Mouse (Mus musculus) Patski (cell line): ENCODE results near the gene Ipmk. TPM values are rescaled to one million over a fixed set of nuclear protein-coding genes. Genes with fewer than 3 reads are reported as not detected.
A peak's percentile ranks its signal among the peaks of the same experiment; 100 is the strongest.

Experiments
- ATAC-seq: fragments of 100-300 bp; one replicate; pipeline ENCODE4 v1.8.0; 2021
- CTCF ChIA-PET: fragments of 350-600 bp; sonication (Branson Sonifier 250); formaldehyde crosslinking; loops from one replicate; lab custom pipeline; 2022; ENCODE audit warnings: inconsistent platforms; lab: Charles Lee
- POLR2A ChIA-PET: fragments of 350-600 bp; sonication (Branson Sonifier 250); formaldehyde crosslinking; loops from one replicate; lab custom pipeline; 2022; ENCODE audit warnings: antibody characterized with exemption, inconsistent platforms; lab: Charles Lee
- DNase-seq: peaks from one replicate; pipeline ENCODE4 v3.0.0-alpha.2; 2011; ENCODE audit warnings: low read depth, low spot score
- H3K27me3 ChIP-seq: fragments of 371-371 bp; one replicate; pipeline ENCODE4 v1.5.1; 2021
- CTCF ChIP-seq: fragments of 100-300 bp; IDR thresholded peaks from one replicate; pipeline ENCODE4 v1.5.1; 2021
- in situ Hi-C: fragments of 300-500 bp; cut with MboI; formaldehyde crosslinking; loops from 3 replicates; pipeline ENCODE4 v1.11.1; 2018; ENCODE audit warnings: low pct_unique_long_range_greater_than_20kb, mixed read lengths
- polyA plus RNA-seq: library from polyadenylated mRNA; unstranded; gene quantifications from one replicate; pipeline ENCODE4 v1.2.3, GENCODE M21; 2021

Ipmk gene
- polyA plus RNA-seq, 1 experiment from 2014 or later: 73.9 TPM

DNA sequence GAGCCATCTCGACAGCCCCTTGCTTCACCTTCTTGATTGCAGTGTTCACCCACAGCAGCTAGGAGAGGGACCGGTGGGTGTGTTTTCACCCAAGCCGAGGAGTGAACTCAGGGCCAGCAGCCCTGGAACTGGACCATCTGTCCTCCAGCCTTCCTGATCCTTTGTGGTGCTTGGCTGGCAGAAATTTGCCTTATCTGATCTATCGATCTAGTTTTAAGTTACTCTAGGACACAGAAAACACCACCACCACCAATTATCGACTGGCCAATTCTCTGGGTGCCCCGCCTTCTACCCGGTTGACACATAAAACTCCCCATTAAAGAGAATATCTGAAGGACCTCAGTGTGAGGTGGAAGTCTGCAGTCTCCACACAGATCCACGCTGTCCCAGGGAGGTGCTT, 23.9 kb upstream of the Ipmk start:
- in situ Hi-C loops: loop anchor here (5.0 to 25.0 kb wide), 3 partner anchors 79 to 1064 kb away; no protein-coding TSS in a partner anchor
- ATAC-seq (no peak), DNase-seq (no peak)
- ChIA-PET CTCF (interaction anchor here (1.1 to 3.7 kb wide), 2 partner anchors 74 to 77 kb away, joined by 3 to 43 read pairs; no protein-coding TSS in a partner anchor), POLR2A (no interaction called here)
- TF ChIP-seq CTCF: no peak
- no peaks in the 10 kb centered on the region for H3K27me3 ChIP-seq

DNA sequence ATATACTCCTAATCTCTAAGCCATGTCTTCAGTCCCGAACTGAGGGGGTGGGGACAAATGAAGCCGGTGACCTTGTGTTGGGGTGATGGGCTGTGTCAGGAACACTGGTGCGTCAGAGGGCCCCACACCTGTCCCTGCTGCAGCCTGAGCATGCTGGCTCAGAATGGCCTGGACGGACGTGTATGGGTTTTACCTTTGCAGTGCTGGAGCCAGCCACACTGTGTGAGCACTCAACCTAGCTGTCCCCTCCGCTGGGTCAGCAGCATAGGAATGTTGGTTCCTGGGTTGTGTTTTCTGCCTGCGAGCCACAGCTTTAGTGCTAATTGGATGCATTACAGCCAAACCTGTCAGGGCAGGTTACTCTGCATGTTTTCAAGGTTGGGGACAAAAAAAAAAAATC, 21.4 kb upstream of the Ipmk start:
- DNase-seq (no peak), ATAC-seq (no peak)
- ChIA-PET CTCF (interaction anchor here (0.6 to 3.7 kb wide), 16 partner anchors 10 to 78 kb away, joined by 3 to 43 read pairs (median 4); partner anchors contain the start of genes Cisd1 and Ipmk), POLR2A (interaction anchor here (1.3 kb wide), 1 partner anchor 13 kb away, joined by 4 read pairs; no protein-coding TSS in a partner anchor)
- TF ChIP-seq CTCF: no peak
- H3K27me3 ChIP-seq: no peaks in the 10 kb centered on the region
- in situ Hi-C loops: no loop called here

DNA sequence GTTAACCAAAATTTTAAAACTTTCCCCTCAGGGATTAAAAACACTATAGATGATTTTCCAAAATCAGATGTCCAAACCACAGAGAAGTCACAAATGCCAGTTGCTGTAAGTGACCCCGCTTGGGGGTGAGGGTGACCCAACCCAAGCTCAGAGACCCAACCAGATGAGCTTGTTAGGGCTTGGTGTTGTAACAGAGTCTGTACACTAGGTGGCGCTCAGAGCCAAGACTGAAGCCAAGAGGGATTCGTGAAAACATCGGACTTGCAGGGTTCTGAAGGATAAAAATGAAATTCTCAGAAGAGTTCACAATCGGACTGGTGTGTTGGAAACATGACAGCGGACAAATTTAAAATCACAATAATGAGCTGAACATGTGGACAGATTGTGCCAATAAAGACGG, 20.8 kb upstream of the Ipmk start:
- ChIA-PET CTCF (interaction anchor here (0.6 to 3.7 kb wide), 16 partner anchors 9 to 77 kb away, joined by 3 to 43 read pairs (median 4); partner anchors contain the start of genes Cisd1 and Ipmk), POLR2A (interaction anchor here (0.7 kb wide), 1 partner anchor 78 kb away, joined by 4 read pairs; no protein-coding TSS in a partner anchor)
- ATAC-seq: peak; percentile 68

DNA sequence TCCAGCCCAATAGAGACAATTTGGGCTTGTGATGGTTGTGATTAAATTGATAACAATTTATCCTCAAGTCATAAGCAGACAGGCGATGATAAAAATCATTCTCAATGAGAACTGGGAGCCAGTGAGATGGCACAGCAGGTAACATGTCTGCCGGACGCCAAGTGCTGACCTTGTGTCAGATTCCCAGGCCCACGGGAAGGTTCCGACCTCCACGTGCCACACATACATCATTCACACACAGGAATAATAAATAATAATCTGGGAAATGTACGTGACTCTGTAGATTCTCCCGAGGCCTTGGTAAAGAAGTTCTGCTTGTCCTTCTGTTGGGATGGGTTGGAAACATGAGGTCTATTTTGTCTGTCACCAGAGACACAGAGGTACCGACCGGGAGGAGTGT, 20.2 kb upstream of the Ipmk start:
- no peak for DNase-seq
- H3K27me3 ChIP-seq: no peaks in the 10 kb centered on the region
- ChIA-PET CTCF (interaction anchor here (1.0 to 3.7 kb wide), 9 partner anchors 9 to 76 kb away, joined by 3 to 43 read pairs (median 6); partner anchors contain the start of genes Cisd1 and Ipmk), POLR2A (no interaction called here)
- TF ChIP-seq CTCF: no peak
- in situ Hi-C loops: no loop called here
- no peak for ATAC-seq

More for the DNA sequence above, 20.8 kb upstream of the Ipmk start:
- TF ChIP-seq CTCF: peak; percentile 96
- no peaks in the 10 kb centered on the region for H3K27me3 ChIP-seq
- in situ Hi-C loops: no loop called here
- DNase-seq: no peak

DNA sequence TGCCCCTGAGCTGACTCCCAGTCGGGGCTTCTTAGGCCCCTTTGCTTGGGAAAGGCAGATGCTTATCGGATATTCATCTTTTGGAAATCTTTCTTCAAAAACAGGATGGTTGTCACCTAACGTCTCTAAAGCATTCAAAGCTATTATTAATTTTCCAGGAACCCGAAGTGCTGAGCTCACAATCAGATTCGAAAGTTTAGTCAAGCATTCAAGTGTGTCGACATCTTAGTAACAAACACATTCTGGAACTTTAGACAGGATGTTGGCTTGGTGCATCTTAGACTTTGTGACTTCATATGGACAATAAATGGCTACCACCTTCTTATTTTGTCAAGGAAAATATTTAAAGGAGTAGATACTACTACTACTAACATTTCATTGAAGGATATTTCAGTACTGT, 19.2 kb upstream of the Ipmk start:
- ATAC-seq (no peak), DNase-seq (no peak)
- CTCF ChIA-PET: interaction anchor here (1.0 to 2.6 kb wide), 8 partner anchors 10 to 73 kb away, joined by 3 to 12 read pairs (median 4); partner anchors contain the start of gene Ipmk
- no peak for TF ChIP-seq CTCF
- in situ Hi-C loops: no loop called here
- no peaks in the 10 kb centered on the region for H3K27me3 ChIP-seq
- POLR2A ChIA-PET: no interaction called here

DNA sequence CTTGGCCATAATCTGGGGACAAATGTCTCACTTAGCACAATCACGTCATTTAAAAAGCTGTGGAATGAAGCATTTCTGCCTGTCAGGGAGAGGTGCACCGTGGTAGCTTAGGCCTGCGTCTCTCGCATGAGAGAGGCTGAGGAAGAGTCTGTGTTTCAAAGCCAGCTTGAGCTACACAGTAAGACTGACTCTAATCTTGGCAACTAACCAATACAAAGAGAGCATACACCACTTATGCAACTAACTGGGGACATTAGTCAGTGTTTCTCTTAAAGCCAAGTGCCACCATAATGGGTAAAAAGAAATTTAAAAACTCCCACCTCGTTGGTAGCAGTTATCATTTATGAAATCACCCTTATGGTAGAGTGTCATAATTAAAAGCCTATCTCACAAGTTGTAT, 18.7 kb upstream of the Ipmk start:
- no peak for TF ChIP-seq CTCF
- DNase-seq (no peak), ATAC-seq (no peak)
- ChIA-PET CTCF (interaction anchor here (1.0 to 1.9 kb wide), 7 partner anchors 9 to 72 kb away, joined by 3 to 12 read pairs (median 4); partner anchors contain the start of gene Ipmk), POLR2A (no interaction called here)
- in situ Hi-C loops: no loop called here
- no peaks in the 10 kb centered on the region for H3K27me3 ChIP-seq

DNA sequence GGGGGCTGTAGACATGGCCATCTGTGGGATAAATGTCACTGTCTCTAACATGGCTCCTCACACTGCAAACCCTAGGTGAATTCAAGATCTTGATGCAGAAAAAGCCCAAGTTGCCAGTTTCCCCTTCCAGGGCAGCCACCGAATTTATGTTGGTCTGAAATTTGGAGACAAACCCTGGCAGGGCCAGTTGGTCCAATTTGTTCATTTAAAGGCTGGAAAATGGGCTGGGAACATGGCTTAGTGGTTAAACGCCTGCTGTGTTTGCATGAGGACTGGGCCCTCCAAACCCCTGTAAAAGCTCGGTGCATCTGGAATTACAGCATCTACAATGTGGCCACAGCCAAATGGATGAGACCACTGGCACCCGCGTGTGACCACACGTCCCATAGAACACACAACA, 18.3 kb upstream of the Ipmk start:
- POLR2A ChIA-PET: no interaction called here
- in situ Hi-C loops: no loop called here
- no peak for ATAC-seq
- no peak for TF ChIP-seq CTCF
- DNase-seq: no peak
- CTCF ChIA-PET: interaction anchor here (1.0 to 1.9 kb wide), 5 partner anchors 12 to 72 kb away, joined by 3 to 12 read pairs (median 4); no protein-coding TSS in a partner anchor
- no peaks in the 10 kb centered on the region for H3K27me3 ChIP-seq

DNA sequence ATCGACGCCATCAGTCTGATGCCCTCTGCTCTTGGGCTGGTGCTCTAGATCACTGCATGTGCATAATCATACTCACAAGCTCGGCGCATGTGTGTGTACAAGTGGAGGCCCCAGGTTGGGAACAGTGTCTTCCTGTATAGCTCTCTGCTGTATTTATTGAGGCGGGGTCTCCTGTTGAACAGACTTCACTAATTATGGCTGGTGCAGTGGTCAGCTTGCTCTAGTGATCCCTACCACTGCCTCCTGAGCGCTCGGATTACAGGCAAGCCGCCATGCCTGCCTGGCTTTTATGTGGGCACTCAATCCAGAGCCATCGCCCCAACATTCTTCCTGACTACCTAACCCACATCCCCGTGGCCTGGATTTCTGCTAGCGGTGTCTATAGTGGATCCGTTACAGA, 17.5 kb upstream of the Ipmk start:
- ATAC-seq (no peak), DNase-seq (no peak)
- no peak for TF ChIP-seq CTCF
- H3K27me3 ChIP-seq: no peaks in the 10 kb centered on the region
- in situ Hi-C loops: no loop called here
- CTCF ChIA-PET: no interaction called here
- POLR2A ChIA-PET: no interaction called here

DNA sequence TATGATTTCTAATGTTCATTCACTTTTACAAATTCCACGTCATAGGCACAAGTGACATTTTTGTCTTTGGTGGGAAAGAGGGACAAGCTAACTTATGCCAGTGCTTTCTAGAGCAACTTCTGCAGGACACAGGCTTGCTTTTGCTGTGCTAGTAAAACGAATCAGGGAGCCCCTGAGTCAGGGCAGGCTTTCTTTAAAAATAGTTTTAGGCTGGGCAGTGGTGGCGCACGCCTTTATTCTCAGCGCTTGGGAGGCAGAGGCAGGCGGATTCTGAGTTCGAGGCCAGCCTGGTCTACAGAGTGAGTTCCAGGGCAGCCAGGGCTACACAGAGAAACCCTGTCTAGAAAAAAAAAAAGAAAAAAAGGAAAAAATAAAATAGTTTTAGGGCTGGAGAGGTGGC, 15.7 kb upstream of the Ipmk start:
- DNase-seq (no peak), ATAC-seq (no peak)
- no peaks in the 10 kb centered on the region for H3K27me3 ChIP-seq
- TF ChIP-seq CTCF: no peak
- in situ Hi-C loops: no loop called here
- POLR2A ChIA-PET: interaction anchor here (0.7 kb wide), 1 partner anchor 28 kb away, joined by 5 read pairs; no protein-coding TSS in a partner anchor
- CTCF ChIA-PET: interaction anchor here (1.2 to 2.8 kb wide), 2 partner anchors 10 to 69 kb away, joined by 3 to 10 read pairs; no protein-coding TSS in a partner anchor

DNA sequence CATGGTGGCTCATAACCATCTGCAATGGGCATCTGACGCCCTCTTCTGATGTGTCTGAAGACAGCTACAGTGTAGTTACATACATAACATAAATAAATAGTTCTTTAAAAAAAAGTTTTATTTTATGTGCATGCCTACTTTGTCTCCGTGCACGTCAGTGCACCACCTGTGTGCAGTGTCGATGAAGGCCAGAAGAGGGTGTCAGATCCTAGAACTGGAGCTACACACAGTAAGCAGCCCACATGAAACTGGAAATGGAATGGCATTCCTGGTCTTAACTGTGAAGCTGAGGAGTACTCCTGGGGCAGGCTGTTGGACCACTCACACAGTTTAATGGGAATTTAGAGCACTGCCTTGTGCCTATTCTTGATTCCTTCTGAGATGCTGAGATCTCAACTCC, 15.2 kb upstream of the Ipmk start:
- POLR2A ChIA-PET: no interaction called here
- in situ Hi-C loops: no loop called here

DNA sequence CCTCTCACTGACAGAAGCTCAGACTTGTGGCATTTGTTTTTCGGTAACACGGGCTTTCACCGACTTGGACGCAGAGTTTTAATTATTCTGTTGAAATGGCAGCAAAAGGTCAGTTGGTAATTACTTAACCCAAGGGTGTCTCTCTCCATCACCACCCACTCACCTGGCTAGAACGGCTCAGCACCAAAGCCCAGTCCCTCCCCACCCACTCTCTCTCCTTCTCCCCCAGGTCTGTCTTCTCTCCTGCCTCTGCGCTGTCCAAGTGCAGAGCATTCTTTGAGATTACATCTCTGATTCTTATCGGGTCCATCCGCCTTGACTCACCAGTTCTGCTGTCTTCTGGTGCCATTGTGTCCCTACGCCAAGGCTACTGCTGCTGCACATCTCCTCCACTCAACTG, 14.7 kb upstream of the Ipmk start:
- TF ChIP-seq CTCF: no peak
- in situ Hi-C loops: no loop called here
- POLR2A ChIA-PET: interaction anchor here (0.6 kb wide), 1 partner anchor 191 kb away, joined by 6 read pairs; no protein-coding TSS in a partner anchor

More for the DNA sequence above, 15.2 kb upstream of the Ipmk start:
- ATAC-seq: no peak
- CTCF ChIA-PET: interaction anchor here (1.2 to 2.8 kb wide), 2 partner anchors 9 to 69 kb away, joined by 3 to 10 read pairs; no protein-coding TSS in a partner anchor
- TF ChIP-seq CTCF: no peak
- DNase-seq: no peak
- no peaks in the 10 kb centered on the region for H3K27me3 ChIP-seq

More for the DNA sequence above, 14.7 kb upstream of the Ipmk start:
- CTCF ChIA-PET: interaction anchor here (1.2 to 2.8 kb wide), 2 partner anchors 9 to 68 kb away, joined by 3 to 10 read pairs; no protein-coding TSS in a partner anchor
- ATAC-seq (no peak), DNase-seq (no peak)
- no peaks in the 10 kb centered on the region for H3K27me3 ChIP-seq
